Mouse (Mus musculus): ENCODE measurements around the gene Plekhg1. TPM values are rescaled to one million over a fixed set of nuclear protein-coding genes. Genes with fewer than 3 reads are reported as not detected.

Gene Plekhg1
- polyA plus RNA-seq, 1 experiment from 2014 or later = 7.4 TPM

GRCm38 (mm10) chr10:3898068-3898467 lies 157.9 kb downstream of the Plekhg1 start:
- Histone ChIP-seq H3K4me3 (replicated peaks) (no peak overlapping the region), H3K27me3 (replicated peaks) (no peaks in the 10 kb centered on the region), H3K36me3 (no peaks in the 10 kb centered on the region), H3K9ac (replicated peaks) (no peak overlapping the region), H3K27ac (replicated peaks) (no peak overlapping the region), H3K4me2 (no peak overlapping the region), H3K4me1 (peaks cover 7% of the 10 kb centered on the region; the same call in 1 of the 2 replicates), H3K9me3 (replicated peaks) (no peaks in the 10 kb centered on the region)
- WGBS = 37% methylated on average over 3 of the region's 3 CpGs
- ATAC-seq (ENCODE audit: low FRiP score) = no peak

- ATAC-seq (ENCODE audit: low FRiP score) = 0 out of 2 replicates have a peak, but pooled peaks have one; percentile 53
- no peaks in the 10 kb centered on the region for H3K36me3 ChIP-seq
- no peak overlapping the region for H3K9ac ChIP-seq (replicated peaks)
- H3K4me3 ChIP-seq (replicated peaks) = no peak overlapping the region
- H3K27ac ChIP-seq (replicated peaks) = no peak overlapping the region
- H3K4me2 ChIP-seq = no peak overlapping the region
- peaks cover 7% of the 10 kb centered on the region; the same call in 1 of the 2 replicates for H3K4me1 ChIP-seq
- no peaks in the 10 kb centered on the region for H3K9me3 ChIP-seq (replicated peaks)
- 63% methylated on average over 11 of the region's 11 CpGs for WGBS
- no peaks in the 10 kb centered on the region for H3K27me3 ChIP-seq (replicated peaks)
These were observed 160.3 kb downstream of the Plekhg1 start for GRCm38 (mm10) chr10:3900416-3900956.

DNA sequence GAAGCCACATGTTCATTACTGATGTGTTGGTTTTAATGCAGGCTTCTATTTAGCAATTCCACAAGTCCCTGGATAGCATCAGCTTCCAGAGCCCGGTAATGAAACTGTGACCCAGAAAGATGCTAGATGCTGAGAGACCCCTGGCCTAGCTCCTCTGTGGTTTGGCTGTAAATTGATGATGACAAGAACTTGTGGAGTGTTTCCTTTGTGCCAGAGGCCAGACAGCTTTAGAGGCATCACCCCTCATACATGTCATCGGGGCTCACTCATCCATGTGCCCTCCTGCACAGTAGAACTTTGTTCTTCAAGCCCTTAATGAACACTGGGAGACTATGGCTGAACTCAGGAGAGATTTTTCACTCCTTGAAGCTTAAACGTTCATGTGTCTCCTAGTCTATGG lies 165.6 kb downstream of the Plekhg1 start:
- WGBS = 84% methylated on average over 3 of the region's 3 CpGs
- Histone ChIP-seq H3K4me2 (no peak overlapping the region), H3K9me3 (replicated peaks) (no peaks in the 10 kb centered on the region), H3K9ac (replicated peaks) (no peak overlapping the region), H3K4me1 (no peaks in the 10 kb centered on the region), H3K4me3 (replicated peaks) (no peak overlapping the region), H3K36me3 (no peaks in the 10 kb centered on the region), H3K27me3 (replicated peaks) (no peaks in the 10 kb centered on the region), H3K27ac (replicated peaks) (no peak overlapping the region)
- no peak for ATAC-seq (ENCODE audit: low FRiP score)

- no peak for ATAC-seq (ENCODE audit: low FRiP score)
- H3K4me1 ChIP-seq = no peaks in the 10 kb centered on the region
- no peaks in the 10 kb centered on the region for H3K9me3 ChIP-seq (replicated peaks)
- H3K4me2 ChIP-seq = no peak overlapping the region
- H3K27ac ChIP-seq (replicated peaks) = no peak overlapping the region
- H3K4me3 ChIP-seq (replicated peaks) = no peak overlapping the region
- no peaks in the 10 kb centered on the region for H3K27me3 ChIP-seq (replicated peaks)
- H3K9ac ChIP-seq (replicated peaks) = no peak overlapping the region
- WGBS = 75% methylated on average over 5 of the region's 5 CpGs
- no peaks in the 10 kb centered on the region for H3K36me3 ChIP-seq
These were observed 173.9 kb downstream of the Plekhg1 start for GRCm38 (mm10) chr10:3914104-3914503.

GRCm38 (mm10) chr10:3920368-3921152 lies 180.4 kb downstream of the Plekhg1 start:
- WGBS = 56% methylated on average over 20 of the region's 20 CpGs
- no peaks in the 10 kb centered on the region for H3K36me3 ChIP-seq
- peak overlapping the region; percentile 22; the same call in 1 of the 2 replicates for H3K4me2 ChIP-seq
- H3K27ac ChIP-seq (replicated peaks) = peak overlapping the region; percentile 3; the same call in 1 of the 2 replicates
- H3K27me3 ChIP-seq (replicated peaks) = no peaks in the 10 kb centered on the region
- H3K4me1 ChIP-seq = peaks cover 14% of the 10 kb centered on the region
- no peaks in the 10 kb centered on the region for H3K9me3 ChIP-seq (replicated peaks)
- H3K9ac ChIP-seq (replicated peaks) = no peak overlapping the region
- peak; percentile 90 for ATAC-seq (ENCODE audit: low FRiP score)
- H3K4me3 ChIP-seq (replicated peaks) = no peak overlapping the region

- H3K9me3 ChIP-seq (replicated peaks) = no peaks in the 10 kb centered on the region
- no peak overlapping the region for H3K9ac ChIP-seq (replicated peaks)
- WGBS = 81% methylated on average over 4 of the region's 4 CpGs
- ATAC-seq (ENCODE audit: low FRiP score) = no peak
- no peaks in the 10 kb centered on the region for H3K27me3 ChIP-seq (replicated peaks)
- H3K4me3 ChIP-seq (replicated peaks) = no peak overlapping the region
- H3K36me3 ChIP-seq = no peaks in the 10 kb centered on the region
- H3K4me1 ChIP-seq = no peaks in the 10 kb centered on the region
- H3K27ac ChIP-seq (replicated peaks) = no peak overlapping the region
- no peak overlapping the region for H3K4me2 ChIP-seq
These were observed 187.9 kb downstream of the Plekhg1 start for GRCm38 (mm10) chr10:3928008-3928545.

DNA sequence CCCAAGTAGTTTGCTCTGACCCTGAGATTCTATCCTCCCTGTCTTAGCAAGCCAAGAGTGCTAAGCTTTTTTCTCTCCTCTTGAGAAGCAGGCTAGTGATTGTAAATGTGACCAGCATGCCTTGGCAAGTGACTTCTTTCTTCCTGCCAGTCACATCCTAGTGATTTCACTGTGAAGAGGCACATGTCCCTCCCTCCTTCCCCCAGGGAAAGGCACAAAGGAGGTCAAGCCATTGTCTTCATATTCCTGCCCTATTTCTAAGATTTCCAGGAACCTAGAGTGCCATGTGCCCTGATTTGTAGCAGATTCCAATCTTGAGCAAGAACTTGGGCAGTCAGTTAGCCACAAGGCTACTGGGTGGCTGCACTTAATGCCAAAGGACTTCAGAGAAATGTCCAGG lies 191.7 kb downstream of the Plekhg1 start:
- no peaks in the 10 kb centered on the region for H3K36me3 ChIP-seq

DNA sequence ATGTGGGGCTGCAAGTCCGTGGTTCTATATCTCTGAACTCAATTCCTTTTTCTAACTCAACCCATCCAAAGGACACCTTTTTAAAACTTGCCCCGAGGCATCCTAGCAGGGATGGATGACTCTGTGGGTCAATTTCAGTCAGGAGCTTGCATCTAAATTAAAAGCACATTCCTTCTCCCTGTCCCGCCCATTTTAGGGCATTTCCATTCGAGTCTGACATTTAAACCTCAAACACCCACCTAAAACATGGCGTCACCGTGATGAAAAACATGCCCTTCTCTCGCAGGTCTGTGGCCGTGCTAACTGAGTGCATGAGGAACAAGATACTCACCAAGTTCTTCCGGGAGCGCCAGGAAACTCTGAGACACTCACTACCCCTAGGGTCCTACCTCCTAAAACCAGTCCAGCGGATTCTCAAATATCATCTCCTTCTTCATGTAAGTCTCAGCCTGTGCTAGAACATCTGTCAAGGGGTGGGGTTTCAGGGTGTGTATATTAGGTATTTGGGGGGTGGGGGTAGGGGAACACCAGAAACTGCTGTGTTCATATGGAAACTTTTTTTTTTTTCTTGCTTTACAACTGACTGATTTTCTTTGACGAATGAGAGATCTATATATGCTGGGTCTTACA lies 193.3 kb downstream of the Plekhg1 start:
- Histone ChIP-seq H3K9me3 (replicated peaks) (no peaks in the 10 kb centered on the region), H3K4me2 (no peak overlapping the region), H3K9ac (replicated peaks) (no peak overlapping the region), H3K27me3 (replicated peaks) (no peaks in the 10 kb centered on the region), H3K4me1 (no peaks in the 10 kb centered on the region), H3K36me3 (no peaks in the 10 kb centered on the region), H3K4me3 (replicated peaks) (no peak overlapping the region), H3K27ac (replicated peaks) (no peak overlapping the region)
- WGBS = 84% methylated on average over 12 of the region's 12 CpGs
- no peak for ATAC-seq (ENCODE audit: low FRiP score)

More for the DNA sequence above, 191.7 kb downstream of the Plekhg1 start:
- no peak for ATAC-seq (ENCODE audit: low FRiP score)
- Histone ChIP-seq H3K4me1 (no peaks in the 10 kb centered on the region), H3K9me3 (replicated peaks) (no peaks in the 10 kb centered on the region), H3K4me2 (no peak overlapping the region), H3K27me3 (replicated peaks) (no peaks in the 10 kb centered on the region), H3K9ac (replicated peaks) (no peak overlapping the region), H3K27ac (replicated peaks) (no peak overlapping the region), H3K4me3 (replicated peaks) (no peak overlapping the region)

GRCm38 (mm10) chr10:3936864-3937263 lies 196.7 kb downstream of the Plekhg1 start:
- Histone ChIP-seq H3K4me2 (no peak overlapping the region), H3K9ac (replicated peaks) (no peak overlapping the region), H3K4me1 (no peaks in the 10 kb centered on the region), H3K36me3 (no peaks in the 10 kb centered on the region), H3K27me3 (replicated peaks) (no peaks in the 10 kb centered on the region), H3K27ac (replicated peaks) (no peak overlapping the region), H3K9me3 (replicated peaks) (no peaks in the 10 kb centered on the region), H3K4me3 (replicated peaks) (no peak overlapping the region)
- ATAC-seq (ENCODE audit: low FRiP score) = no peak

GRCm38 (mm10) chr10:3939895-3940595 lies 199.9 kb downstream of the Plekhg1 start:
- ATAC-seq (ENCODE audit: low FRiP score) = no peak
- H3K36me3 ChIP-seq = no peaks in the 10 kb centered on the region
- WGBS = 91% methylated on average over 11 of the region's 11 CpGs
- no peak overlapping the region for H3K9ac ChIP-seq (replicated peaks)
- H3K27ac ChIP-seq (replicated peaks) = no peak overlapping the region
- H3K4me2 ChIP-seq = no peak overlapping the region
- no peaks in the 10 kb centered on the region for H3K27me3 ChIP-seq (replicated peaks)
- H3K4me3 ChIP-seq (replicated peaks) = no peak overlapping the region
- H3K9me3 ChIP-seq (replicated peaks) = no peaks in the 10 kb centered on the region
- no peaks in the 10 kb centered on the region for H3K4me1 ChIP-seq

GRCm38 (mm10) chr10:3940596-3940975 lies 200.4 kb downstream of the Plekhg1 start:
- Histone ChIP-seq H3K36me3 (no peaks in the 10 kb centered on the region), H3K9ac (replicated peaks) (no peak overlapping the region), H3K4me1 (no peaks in the 10 kb centered on the region), H3K4me3 (replicated peaks) (no peak overlapping the region), H3K27ac (replicated peaks) (no peak overlapping the region), H3K4me2 (no peak overlapping the region), H3K27me3 (replicated peaks) (no peaks in the 10 kb centered on the region), H3K9me3 (replicated peaks) (no peaks in the 10 kb centered on the region)
- WGBS = 90% methylated on average over 6 of the region's 6 CpGs
- no peak for ATAC-seq (ENCODE audit: low FRiP score)

Measured in neural tube, embryonic 15.5 days (tissue).